Mouse (Mus musculus) gastrocnemius, postnatal 4 days (tissue): ENCODE results near the gene Olfr149. TPM values are rescaled to one million over a fixed set of nuclear protein-coding genes. Genes with fewer than 3 reads are reported as not detected.
A peak's percentile ranks its signal among the peaks of the same experiment; 100 is the strongest.
"Not testable (repeated sequence)": the region's sequence is repeated elsewhere in the genome, so short reads cannot be mapped to it uniquely, and the experiment has no call there.

Experiments used
- DNase-seq, 2 experiments: peaks; one replicate each; pipeline ENCODE4 v3.0.0; 2021 to 2022; ENCODE audit warnings: low spot score in 2 of 2, mixed read lengths in 2 of 2
- long read RNA-seq, 2 experiments: library from polyadenylated mRNA; stranded (forward); transcript quantifications; one replicate each; pipeline ENCODE4 v2.0.0; 2021
- total RNA-seq, 2 experiments: library from RNA; stranded (reverse); gene quantifications; 2 replicates each; pipeline ENCODE4 v1.2.3; 2021

Gene Olfr149
- not detected for total RNA-seq
- long read RNA-seq, experiment 1, result 0 reads
- long read RNA-seq, experiment 2, result 0 reads

DNA sequence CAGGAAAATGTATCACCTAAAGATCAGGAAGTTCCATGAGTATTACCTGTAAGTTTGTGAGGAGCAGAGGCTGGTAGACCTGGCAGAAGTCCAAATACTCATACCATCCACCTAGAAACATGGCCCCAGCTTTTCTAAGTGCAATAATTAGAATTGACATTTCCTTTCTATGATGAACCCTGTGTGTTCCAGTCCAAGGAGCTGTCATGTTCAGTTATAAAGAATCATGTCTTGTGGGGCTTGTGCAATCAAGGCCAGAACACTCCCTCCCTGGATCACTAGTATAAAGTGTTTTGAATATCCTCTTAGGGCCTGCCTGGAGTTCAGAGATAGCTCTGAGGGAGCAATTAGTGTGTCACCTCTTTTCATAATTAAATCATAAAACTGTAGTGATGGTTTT, at the start of gene Olfr149:
Gene Olfr149 (minus strand): TSS at position 101 of the 400 bp plus-strand sequence.
- DNase-seq, result no peak

DNA sequence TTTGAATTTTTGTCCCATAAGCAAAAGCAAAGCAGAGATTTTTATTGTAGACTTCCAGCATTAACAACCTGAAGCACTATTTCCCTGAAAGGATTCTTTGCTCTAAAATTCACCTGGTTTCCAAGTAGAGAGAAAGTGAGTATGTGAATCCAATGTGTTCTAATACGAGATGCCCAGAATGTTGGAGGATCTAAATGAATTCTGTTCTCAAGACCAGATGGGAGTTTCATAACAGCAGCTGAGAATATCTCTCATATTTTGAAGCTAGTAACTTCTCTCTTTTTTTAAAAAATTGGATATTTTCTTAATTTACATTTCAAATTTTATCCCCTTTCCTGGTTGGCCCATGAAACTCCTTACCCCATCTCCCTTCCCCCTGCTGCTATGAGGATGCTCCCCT, 39.5 kb upstream of the Olfr149 start:
- DNase-seq, result no peak

DNA sequence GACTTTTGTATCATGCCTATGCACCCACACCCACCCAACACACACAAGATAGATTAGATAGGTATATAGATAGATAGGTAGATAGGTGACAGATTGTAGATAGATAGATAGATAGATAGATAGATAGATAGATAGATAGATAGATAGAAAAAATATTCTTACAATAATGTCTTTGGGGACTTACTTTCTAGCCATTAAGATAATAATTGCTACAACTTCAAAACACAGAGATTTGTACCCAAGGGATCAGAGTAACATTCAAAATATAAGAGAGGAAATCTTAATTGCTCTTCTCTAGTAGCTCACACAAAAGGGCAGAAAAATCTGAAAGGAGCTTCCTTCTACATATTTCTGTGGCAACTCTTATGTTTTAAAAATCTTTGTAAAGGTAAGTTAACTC, 39.0 kb upstream of the Olfr149 start, which contains the start of gene Olfr967:
Gene Olfr967 (plus strand): TSS at position 301 of the 400 bp plus-strand sequence.
- DNase-seq, result no peak

DNA sequence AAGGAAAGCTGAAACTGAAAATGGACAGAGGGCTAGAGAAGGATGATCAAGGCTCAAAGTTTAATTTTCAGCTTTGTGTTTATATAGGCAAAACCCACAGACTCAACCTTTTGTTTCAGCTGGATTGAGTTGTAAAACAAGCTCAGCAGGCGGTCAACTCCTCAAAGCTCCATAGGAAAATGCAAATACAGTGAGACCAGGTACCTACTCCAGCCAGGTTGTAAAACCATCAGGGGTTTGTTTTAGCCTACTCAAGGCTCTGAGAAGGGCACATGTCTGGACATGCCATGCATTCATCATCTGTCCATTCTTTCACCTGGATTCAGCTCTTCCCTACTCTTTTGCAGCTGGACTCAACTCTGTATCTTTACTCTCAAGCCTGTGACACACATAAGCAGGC, 33.8 kb upstream of the Olfr149 start:
- DNase-seq, result no peak

DNA sequence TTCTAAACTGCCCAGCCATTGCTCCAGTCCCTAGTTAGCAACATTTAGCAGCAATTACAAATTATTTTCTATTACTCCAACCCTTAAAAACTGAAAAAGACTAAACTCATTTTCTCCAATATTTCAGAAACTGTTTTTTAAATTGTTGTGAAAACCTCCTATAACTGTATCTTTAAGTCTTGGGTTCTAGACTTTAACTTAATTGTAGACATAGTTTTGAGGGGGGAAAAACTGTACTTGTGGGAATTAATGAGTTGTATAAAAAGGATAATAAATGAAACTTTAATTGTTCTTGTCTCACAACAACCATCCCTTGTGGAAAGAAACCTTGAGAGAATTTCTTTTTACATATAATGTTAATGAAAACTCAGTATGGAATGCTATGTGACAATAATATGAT, 23.8 kb upstream of the Olfr149 start, which contains the start of gene Olfr150:
Gene Olfr150 (plus strand): TSS at position 301 of the 400 bp plus-strand sequence.
- DNase-seq, result no peak

DNA sequence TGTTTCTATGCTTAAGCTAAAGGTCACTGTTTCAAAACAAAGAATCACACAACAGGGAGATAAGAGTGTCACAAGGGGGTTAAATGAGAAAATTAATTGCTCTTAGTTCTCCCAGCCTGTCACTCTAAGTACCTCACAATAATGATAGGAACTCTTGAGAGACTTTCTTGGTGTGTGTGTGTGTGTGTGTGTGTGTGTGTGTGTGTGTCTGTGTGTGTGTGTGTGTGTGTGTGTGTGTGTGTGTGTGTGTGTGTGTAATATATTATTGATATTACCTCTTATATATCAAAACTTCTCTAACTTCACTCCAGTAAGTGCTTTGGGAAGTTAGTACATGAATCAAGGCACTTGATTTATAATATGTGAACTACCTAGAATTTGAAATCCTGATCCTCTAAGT, 4.1 kb upstream of the Olfr149 start, which contains the start of gene Olfr965:
Gene Olfr965 (plus strand): TSS at position 301 of the 400 bp plus-strand sequence.
- DNase-seq, result no peak

DNA sequence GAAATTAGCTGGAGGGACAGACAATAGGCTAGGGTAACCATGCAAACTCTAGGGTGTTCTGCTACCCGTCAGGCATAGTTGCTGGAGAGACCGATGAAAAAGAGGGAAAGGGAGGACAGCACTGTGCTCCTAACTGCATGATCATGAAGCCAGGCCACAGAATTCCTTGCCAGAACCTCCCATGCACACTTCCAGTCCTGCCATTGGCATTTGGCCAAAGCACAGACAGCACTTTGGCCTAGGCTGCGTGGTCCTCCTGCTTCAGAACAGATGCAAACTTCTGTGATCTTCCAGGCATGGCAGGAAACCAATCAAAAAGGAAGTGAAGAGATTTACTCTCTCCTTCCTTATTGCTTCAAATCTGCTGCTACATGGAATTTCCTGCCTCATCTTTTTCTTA, 2.0 kb upstream of the Olfr149 start:
- DNase-seq, result peak in 1 of 2 experiments; percentile 20

DNA sequence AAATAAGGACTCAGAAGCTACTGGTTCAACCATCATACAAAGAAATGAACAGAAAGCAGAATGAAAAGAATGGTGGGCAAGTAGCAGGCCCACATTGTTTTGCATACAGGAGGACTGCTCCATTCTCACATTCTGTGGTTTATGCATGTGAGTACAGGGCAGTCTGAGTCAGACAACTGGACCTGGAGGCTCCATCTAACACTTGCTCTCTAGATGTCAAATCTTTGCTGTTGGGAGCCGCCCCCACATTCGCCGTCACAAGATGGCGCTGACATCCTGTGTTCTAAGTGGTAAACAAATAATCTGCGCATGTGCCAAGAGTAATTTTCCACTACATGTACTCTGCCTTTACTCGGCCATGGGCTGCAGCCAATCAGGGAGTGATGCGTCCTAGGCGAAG, 5.8 kb downstream of the Olfr149 start:
- not testable (repeated sequence) for DNase-seq

DNA sequence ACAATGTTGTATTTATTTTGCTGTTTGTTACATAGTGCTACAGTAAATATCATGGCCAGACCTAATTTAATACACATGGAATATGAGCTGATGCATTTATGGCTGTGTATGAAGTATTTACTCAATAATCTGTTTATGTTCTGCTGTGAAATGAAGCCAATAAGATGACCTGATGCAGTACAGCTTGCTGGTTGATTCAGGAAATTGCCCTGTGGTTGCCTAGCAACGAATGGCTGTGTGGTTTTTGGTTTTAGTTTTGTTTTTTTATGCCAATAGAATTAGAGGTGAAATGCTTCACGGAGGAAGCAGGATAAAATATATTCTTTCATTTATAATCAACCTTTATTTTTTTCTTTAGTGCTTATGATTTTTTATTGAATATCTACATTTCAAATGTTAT, 27.6 kb downstream of the Olfr149 start:
- DNase-seq, result no peak

DNA sequence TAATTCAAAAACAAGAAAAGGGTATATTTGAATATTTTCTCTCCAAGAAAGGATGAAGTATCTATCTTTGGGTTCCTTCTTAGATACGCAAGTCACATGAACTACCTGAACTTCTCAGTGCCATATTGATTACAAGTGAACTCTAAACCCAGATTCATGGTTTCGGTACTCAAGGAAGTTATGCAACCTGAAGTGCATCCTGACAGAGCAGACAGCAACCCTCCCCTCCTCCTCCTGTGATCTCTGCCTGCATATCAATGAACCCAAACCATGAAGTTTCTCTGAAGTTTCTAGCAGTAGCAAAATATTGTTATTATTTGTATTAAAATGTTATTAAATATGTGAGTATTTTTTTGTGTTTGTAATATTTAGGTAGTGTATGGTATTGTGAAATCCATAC, 28.4 kb downstream of the Olfr149 start:
- no peak for DNase-seq

DNA sequence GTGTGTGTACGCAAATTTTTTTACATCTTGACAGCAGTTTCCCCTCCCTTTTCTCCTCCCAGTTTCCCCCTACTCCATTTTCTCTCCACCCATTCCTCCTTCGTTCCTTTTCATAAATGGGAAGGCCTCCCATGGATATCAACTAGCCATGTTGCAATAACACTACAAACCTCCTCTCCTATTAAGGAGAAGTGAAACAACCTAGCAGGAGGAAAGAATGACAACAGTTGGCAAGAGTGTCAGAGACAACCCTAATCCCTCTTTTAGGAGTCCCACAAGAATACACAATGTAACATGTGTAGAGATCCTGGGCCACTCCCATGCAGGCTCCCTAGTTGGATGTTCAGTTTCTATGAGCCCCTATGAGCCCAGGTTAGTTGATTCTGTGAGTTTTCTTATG, 32.1 kb downstream of the Olfr149 start:
- no peak for DNase-seq

DNA sequence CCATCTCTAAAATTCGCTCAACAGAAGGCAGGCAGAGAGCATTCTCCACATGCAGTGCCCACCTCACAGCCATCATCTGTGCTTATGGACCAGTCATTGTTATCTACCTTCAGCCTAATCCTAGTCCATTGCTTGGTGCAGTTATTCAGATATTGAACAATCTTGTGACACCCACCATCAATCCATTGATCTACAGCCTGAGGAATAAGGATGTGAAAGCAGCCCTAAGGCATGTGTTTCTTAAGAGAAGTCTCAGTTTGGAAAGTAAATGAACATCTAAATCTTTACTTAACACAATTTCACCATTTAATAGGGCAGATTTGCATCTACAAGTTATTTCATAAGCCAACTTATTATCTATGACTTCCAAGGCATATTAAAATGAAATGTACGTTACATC, 37.2 kb downstream of the Olfr149 start:
- DNase-seq, result no peak

DNA sequence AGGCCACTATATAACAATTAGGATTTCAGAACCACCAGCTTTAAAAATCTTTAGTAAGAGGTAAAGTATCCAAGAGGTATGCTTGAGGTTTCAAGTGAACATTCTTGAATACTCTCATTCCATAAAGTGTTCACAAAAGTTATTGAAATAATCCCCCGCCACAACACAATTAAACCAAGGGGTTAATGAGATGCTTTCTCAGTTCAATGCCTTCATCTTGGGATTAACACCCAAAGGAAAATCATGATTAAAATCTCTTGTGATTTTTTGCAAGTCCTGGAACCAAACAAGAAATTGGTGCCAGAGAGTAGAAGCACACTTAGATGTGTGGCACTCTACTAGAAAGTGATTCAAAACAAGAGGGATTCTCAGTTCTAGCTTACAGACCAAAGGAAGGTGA, 40.0 kb downstream of the Olfr149 start, which contains the start of gene Olfr963:
Gene Olfr963 (plus strand): TSS at position 301 of the 400 bp plus-strand sequence.
- DNase-seq, result no peak

DNA sequence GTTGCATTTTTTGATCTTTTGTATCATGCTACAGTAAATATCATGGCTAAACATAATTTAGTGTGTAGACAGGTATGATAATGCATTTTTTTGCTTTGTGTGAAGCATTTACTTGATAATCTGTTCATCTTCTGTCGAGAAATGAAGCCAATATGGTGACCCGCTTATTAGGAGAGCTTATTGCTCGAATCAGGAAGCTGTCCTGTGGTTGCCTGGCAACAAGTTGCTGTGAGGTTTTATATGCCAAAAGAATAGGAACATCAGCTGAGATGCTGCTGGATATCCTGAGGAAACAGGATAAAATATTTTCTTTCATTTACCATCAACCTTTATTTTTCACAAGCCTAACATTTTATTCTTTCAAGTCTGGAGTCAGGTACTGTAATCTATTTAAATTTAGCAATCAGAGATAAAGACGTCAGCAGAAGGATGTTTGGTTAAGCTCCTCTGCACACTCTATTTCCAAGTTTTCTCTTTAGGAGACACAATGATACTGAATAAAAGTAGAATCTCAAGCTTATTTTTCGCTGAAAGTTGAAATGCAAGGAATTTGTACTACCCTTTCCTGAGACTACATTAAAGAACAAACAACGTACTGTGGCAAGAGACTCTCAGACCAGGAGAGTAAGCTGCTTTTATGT, 52.0 kb downstream of the Olfr149 start:
- DNase-seq, result no peak

Other genes with a start within 250 kb of the Olfr149 start
- not detected for gene Olfr955, start 235.2 kb downstream of the Olfr149 start, total RNA-seq
- not detected for gene Olfr44, start 213.1 kb downstream of the Olfr149 start, total RNA-seq
- not detected for gene Olfr957, start 191.3 kb downstream of the Olfr149 start, total RNA-seq
- gene Olfr958, start 153.1 kb downstream of the Olfr149 start, total RNA-seq, result not detected
- not detected for gene Olfr959, start 131.5 kb downstream of the Olfr149 start, total RNA-seq
- 100 to 1,000 TPM; 370 to 452 TPM for gene AW551984, start 102.7 kb downstream of the Olfr149 start, total RNA-seq
- not detected for gene Olfr148, start 96.5 kb downstream of the Olfr149 start, total RNA-seq
- gene Olfr960, start 85.7 kb downstream of the Olfr149 start, total RNA-seq, result not detected
- not detected for gene Olfr961, start 62.0 kb downstream of the Olfr149 start, total RNA-seq
- not detected for gene Olfr963, start 39.9 kb downstream of the Olfr149 start, total RNA-seq
- not detected for gene Olfr965, start 4.2 kb upstream of the Olfr149 start, total RNA-seq
- gene Olfr150, start 23.9 kb upstream of the Olfr149 start, total RNA-seq, result not detected
- not detected for gene Olfr967, start 39.1 kb upstream of the Olfr149 start, total RNA-seq
- gene Olfr968, start 76.1 kb upstream of the Olfr149 start, total RNA-seq, result not detected
- gene Olfr969, start 83.8 kb upstream of the Olfr149 start, total RNA-seq, result not detected
- not detected for gene Olfr970, start 101.7 kb upstream of the Olfr149 start, total RNA-seq
- gene Olfr971, start 129.8 kb upstream of the Olfr149 start, total RNA-seq, result not detected
- gene Olfr972, start 159.3 kb upstream of the Olfr149 start, total RNA-seq, result not detected
- not detected for gene Olfr229, start 200.2 kb upstream of the Olfr149 start, total RNA-seq
- gene Olfr974, start 230.4 kb upstream of the Olfr149 start, total RNA-seq, result not detected
- not detected for gene Olfr975, start 244.9 kb upstream of the Olfr149 start, total RNA-seq